Mouse (Mus musculus): ENCODE measurements around the gene Ddx23. TPM values are rescaled to one million over a fixed set of nuclear protein-coding genes. Genes with fewer than 3 reads are reported as not detected.
A peak's percentile ranks its signal among the peaks of the same experiment; 100 is the strongest.

Gene Ddx23
- polyA plus RNA-seq, 1 experiment = 81.0 TPM

- Histone ChIP-seq H3K4me1 (ENCODE audit: control insufficient read depth, insufficient read depth, low read length) (no peaks in the 10 kb centered on the region), H3K27ac (ENCODE audit: control insufficient read depth, insufficient read depth, low read depth, low read length, poor library complexity) (no peak overlapping the region), H3K4me3 (replicated peaks; ENCODE audit: control insufficient read depth, low read depth, low read length) (peak overlapping the region; percentile 36)
- WGBS = 3% methylated on average over 25 of the region's 25 CpGs
- no peak for TF ChIP-seq POLR2A (IDR thresholded peaks at IDR 0.05; ENCODE audit: borderline replicate concordance, control insufficient read depth, low read depth, low read length)
- TF ChIP-seq CTCF (IDR thresholded peaks at IDR 0.05; ENCODE audit: control insufficient read depth, insufficient read depth, low read length) = no peak
Observed at GRCm38 (mm10) chr15:98633822-98634470, 28.7 kb downstream of the Ddx23 start.

GRCm38 (mm10) chr15:98632921-98633320 lies 29.8 kb downstream of the Ddx23 start:
- H3K27ac ChIP-seq (ENCODE audit: control insufficient read depth, insufficient read depth, low read depth, low read length, poor library complexity) = no peak overlapping the region
- no peaks in the 10 kb centered on the region for H3K4me1 ChIP-seq (ENCODE audit: control insufficient read depth, insufficient read depth, low read length)
- TF ChIP-seq POLR2A (IDR thresholded peaks at IDR 0.05; ENCODE audit: borderline replicate concordance, control insufficient read depth, low read depth, low read length) = no peak
- no peak for TF ChIP-seq CTCF (IDR thresholded peaks at IDR 0.05; ENCODE audit: control insufficient read depth, insufficient read depth, low read length)
- H3K4me3 ChIP-seq (replicated peaks; ENCODE audit: control insufficient read depth, low read depth, low read length) = no peak overlapping the region
- WGBS = 3% methylated on average over 4 of the region's 4 CpGs

- no peak for TF ChIP-seq POLR2A (IDR thresholded peaks at IDR 0.05; ENCODE audit: borderline replicate concordance, control insufficient read depth, low read depth, low read length)
- TF ChIP-seq CTCF (IDR thresholded peaks at IDR 0.05; ENCODE audit: control insufficient read depth, insufficient read depth, low read length) = no peak
- 3% methylated on average over 25 of the region's 25 CpGs for WGBS
- no peaks in the 10 kb centered on the region for H3K4me1 ChIP-seq (ENCODE audit: control insufficient read depth, insufficient read depth, low read length)
- H3K4me3 ChIP-seq (replicated peaks; ENCODE audit: control insufficient read depth, low read depth, low read length) = no peak overlapping the region
- H3K27ac ChIP-seq (ENCODE audit: control insufficient read depth, insufficient read depth, low read depth, low read length, poor library complexity) = no peak overlapping the region
Observed at GRCm38 (mm10) chr15:98632107-98632744, 30.5 kb downstream of the Ddx23 start.

- peak; percentile 73 for TF ChIP-seq CTCF (IDR thresholded peaks at IDR 0.05; ENCODE audit: control insufficient read depth, insufficient read depth, low read length)
- TF ChIP-seq POLR2A (IDR thresholded peaks at IDR 0.05; ENCODE audit: borderline replicate concordance, control insufficient read depth, low read depth, low read length) = peak; percentile 23; the same call in 1 of the 2 replicates
- WGBS = 3% methylated on average over 18 of the region's 18 CpGs
- Histone ChIP-seq H3K27ac (ENCODE audit: control insufficient read depth, insufficient read depth, low read depth, low read length, poor library complexity) (no peak overlapping the region), H3K4me3 (replicated peaks; ENCODE audit: control insufficient read depth, low read depth, low read length) (no peak overlapping the region), H3K4me1 (ENCODE audit: control insufficient read depth, insufficient read depth, low read length) (no peaks in the 10 kb centered on the region)
Observed at GRCm38 (mm10) chr15:98631493-98631892, 31.2 kb downstream of the Ddx23 start.

- Histone ChIP-seq H3K4me3 (replicated peaks; ENCODE audit: control insufficient read depth, low read depth, low read length) (no peak within 1 kb of the TSS), H3K4me1 (ENCODE audit: control insufficient read depth, insufficient read depth, low read length) (no peaks in the 10 kb centered on the region), H3K27ac (ENCODE audit: control insufficient read depth, insufficient read depth, low read depth, low read length, poor library complexity) (no peak within 1 kb of the TSS)
- WGBS = 31% methylated on average over 4 of the region's 4 CpGs
- TF ChIP-seq POLR2A (IDR thresholded peaks at IDR 0.05; ENCODE audit: borderline replicate concordance, control insufficient read depth, low read depth, low read length) (no peak), CTCF (IDR thresholded peaks at IDR 0.05; ENCODE audit: control insufficient read depth, insufficient read depth, low read length) (no peak)
Observed at GRCm38 (mm10) chr15:98630540-98630939, 32.2 kb downstream of the Ddx23 start, which contains the start of gene Cacnb3. Gene Cacnb3 (plus strand): TSS chr15:98630840.

GRCm38 (mm10) chr15:98629464-98629863 lies 33.2 kb downstream of the Ddx23 start:
- Histone ChIP-seq H3K4me3 (replicated peaks; ENCODE audit: control insufficient read depth, low read depth, low read length) (no peak overlapping the region), H3K4me1 (ENCODE audit: control insufficient read depth, insufficient read depth, low read length) (no peaks in the 10 kb centered on the region), H3K27ac (ENCODE audit: control insufficient read depth, insufficient read depth, low read depth, low read length, poor library complexity) (no peak overlapping the region)
- 70% methylated on average over 6 of the region's 6 CpGs for WGBS
- TF ChIP-seq POLR2A (IDR thresholded peaks at IDR 0.05; ENCODE audit: borderline replicate concordance, control insufficient read depth, low read depth, low read length) = no peak
- no peak for TF ChIP-seq CTCF (IDR thresholded peaks at IDR 0.05; ENCODE audit: control insufficient read depth, insufficient read depth, low read length)

- no peak overlapping the region for H3K27ac ChIP-seq (ENCODE audit: control insufficient read depth, insufficient read depth, low read depth, low read length, poor library complexity)
- H3K4me1 ChIP-seq (ENCODE audit: control insufficient read depth, insufficient read depth, low read length) = no peaks in the 10 kb centered on the region
- 15% methylated on average over 20 of the region's 20 CpGs for WGBS
- TF ChIP-seq POLR2A (IDR thresholded peaks at IDR 0.05; ENCODE audit: borderline replicate concordance, control insufficient read depth, low read depth, low read length) (no peak), CTCF (IDR thresholded peaks at IDR 0.05; ENCODE audit: control insufficient read depth, insufficient read depth, low read length) (no peak)
- H3K4me3 ChIP-seq (replicated peaks; ENCODE audit: control insufficient read depth, low read depth, low read length) = no peak overlapping the region
Observed at GRCm38 (mm10) chr15:98628589-98629254, 34.0 kb downstream of the Ddx23 start.

- Histone ChIP-seq H3K4me1 (ENCODE audit: control insufficient read depth, insufficient read depth, low read length) (no peaks in the 10 kb centered on the region), H3K4me3 (replicated peaks; ENCODE audit: control insufficient read depth, low read depth, low read length) (no peak overlapping the region), H3K27ac (ENCODE audit: control insufficient read depth, insufficient read depth, low read depth, low read length, poor library complexity) (no peak overlapping the region)
- WGBS = 73% methylated on average over 7 of the region's 7 CpGs
- TF ChIP-seq POLR2A (IDR thresholded peaks at IDR 0.05; ENCODE audit: borderline replicate concordance, control insufficient read depth, low read depth, low read length) (no peak), CTCF (IDR thresholded peaks at IDR 0.05; ENCODE audit: control insufficient read depth, insufficient read depth, low read length) (no peak)
Observed at GRCm38 (mm10) chr15:98626487-98627212, 36.0 kb downstream of the Ddx23 start.

Data from bone marrow, adult 2 months (tissue).